Mouse (Mus musculus): ENCODE measurements around the gene Aftph.

Gene Aftph

DNA sequence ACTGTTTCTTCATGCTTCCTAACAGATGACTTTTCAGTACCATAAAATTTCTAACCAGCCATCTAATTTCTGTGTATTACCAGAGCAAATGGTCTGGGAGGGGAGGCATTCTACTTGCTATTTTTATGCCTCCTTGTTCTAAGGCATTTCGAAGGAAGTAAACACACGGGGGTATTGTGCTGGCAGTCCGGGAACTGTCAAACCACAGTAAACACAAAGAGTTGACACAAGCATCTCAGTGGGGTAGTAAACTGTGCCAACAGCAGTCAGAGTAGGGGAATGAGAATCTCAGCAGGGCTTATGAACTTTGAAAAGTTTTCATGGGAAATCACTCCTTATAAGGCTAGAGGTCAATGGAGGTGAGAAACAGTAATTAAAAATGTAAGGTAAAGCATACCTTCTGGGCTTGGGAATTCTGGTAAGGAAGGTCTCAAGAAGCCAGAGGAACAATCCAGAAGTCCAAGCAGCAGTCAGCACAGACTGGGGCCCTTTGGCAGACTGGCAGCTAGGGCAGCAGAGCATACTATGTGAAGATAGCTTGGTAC lies 7.8 kb downstream of the Aftph start:
- in situ Hi-C loops (cut with MboI; ENCODE audit: low sequenced_read_pairs) = no loop called here

DNA sequence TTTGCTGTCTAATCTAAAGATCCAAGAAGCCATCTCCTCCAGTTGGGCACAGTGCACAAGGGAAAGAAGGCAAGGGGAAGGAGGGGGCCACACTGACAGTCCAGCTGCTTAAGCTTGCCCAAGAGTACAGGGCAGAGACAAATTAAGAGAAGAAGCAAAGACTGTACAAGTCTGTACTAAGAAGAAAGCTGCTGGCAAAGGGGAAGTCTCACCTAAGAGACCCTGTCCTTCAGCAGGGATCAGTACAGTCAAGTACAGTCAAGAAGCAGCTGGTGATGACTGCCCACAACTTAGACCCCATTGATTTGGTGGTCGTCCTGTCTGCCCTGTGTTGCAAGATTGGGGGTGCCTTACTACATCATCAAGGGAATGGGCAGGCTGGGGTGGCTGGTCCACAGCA lies 12.0 kb downstream of the Aftph start:
- in situ Hi-C loops (cut with MboI; ENCODE audit: low sequenced_read_pairs) = no loop called here

DNA sequence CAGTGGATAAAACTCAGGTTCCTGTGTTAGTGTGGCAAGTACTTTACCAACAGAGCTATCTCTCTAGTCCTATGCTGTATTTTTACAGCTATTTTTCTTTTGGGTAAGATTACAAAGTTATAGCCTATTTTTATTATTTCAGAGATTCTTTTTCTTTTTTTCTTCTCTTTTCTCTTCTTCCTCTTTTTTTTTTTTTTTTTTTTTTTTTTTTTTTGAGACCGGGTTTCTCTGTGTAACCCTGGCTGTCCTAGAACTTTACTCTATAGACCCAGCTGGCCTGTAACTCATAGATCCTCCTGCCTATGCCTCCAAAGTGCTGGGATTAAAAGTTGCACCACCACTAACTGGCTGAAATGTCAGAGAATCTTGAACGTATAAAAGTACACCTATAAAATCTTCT lies 13.3 kb downstream of the Aftph start:
- in situ Hi-C loops (cut with MboI; ENCODE audit: low sequenced_read_pairs) = no loop called here

DNA sequence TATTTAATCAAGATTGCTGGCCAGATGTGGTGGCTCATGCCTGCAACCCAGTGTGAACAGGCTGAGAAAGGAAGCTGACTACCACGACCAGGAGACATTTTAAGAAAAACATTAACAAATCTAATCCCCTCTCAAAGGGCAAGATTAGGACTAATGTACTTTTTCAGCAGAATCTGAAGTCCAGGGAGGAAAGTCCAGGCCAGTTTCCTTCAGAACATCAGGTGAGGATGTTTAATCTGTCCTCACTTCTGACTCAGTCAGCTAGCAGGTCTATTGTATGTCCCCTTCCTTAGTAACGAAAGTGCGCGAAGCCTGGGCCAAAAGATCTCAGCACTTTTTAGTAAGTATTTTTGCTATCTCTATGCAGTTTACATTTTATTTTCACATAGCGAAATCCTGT lies 17.8 kb downstream of the Aftph start:
- in situ Hi-C loops (cut with MboI; ENCODE audit: low sequenced_read_pairs) = no loop called here

DNA sequence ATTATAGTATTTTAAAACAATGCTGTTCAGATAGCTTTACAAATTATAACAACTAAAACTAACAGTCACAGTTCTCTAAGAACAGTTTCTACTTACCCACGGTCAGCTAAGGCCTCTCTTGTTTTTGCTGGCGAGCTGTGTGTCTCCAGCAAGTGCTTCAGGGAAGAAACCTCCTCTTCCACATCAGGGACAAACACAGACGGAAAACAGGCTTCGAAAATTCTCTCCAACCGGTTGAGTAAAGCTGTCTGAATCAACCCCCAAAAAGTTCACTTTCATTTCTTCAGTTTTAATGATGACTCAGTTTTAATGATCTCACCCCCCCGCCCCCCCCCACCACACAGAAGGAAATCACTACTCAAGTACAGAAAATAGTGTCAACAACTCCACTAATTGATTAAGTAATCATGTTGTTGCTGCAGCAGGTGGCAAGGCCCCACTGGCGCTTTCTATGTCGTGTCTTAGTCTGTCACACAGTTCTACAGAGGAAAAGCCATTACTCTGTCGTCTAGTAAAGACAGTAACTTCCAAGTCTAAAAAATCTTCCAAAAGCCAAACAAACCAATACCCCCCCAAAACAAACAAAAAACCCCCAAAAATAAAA lies 29.2 kb downstream of the Aftph start:
- in situ Hi-C loops (cut with MboI; ENCODE audit: low sequenced_read_pairs) = no loop called here

DNA sequence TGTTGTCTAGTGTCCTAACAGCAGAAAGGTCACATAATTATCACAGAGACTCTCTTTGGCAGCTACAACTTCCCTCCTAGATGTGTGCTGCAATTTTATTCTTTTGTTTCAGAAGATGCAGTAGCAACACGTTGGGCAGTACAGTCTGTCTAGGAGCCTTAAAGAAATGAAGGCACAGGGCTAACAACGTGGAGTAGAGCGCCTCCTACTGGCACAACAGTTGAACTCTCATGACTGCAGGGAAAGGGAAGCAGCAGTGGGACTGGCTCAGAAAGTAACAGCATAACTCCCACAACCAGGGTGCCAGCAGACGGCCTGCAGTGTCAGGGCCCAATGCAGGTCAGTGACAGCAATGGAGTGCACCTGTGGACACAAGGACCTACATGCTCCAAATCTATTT lies 50.4 kb downstream of the Aftph start:
- in situ Hi-C loops (cut with MboI; ENCODE audit: low sequenced_read_pairs) = no loop called here

DNA sequence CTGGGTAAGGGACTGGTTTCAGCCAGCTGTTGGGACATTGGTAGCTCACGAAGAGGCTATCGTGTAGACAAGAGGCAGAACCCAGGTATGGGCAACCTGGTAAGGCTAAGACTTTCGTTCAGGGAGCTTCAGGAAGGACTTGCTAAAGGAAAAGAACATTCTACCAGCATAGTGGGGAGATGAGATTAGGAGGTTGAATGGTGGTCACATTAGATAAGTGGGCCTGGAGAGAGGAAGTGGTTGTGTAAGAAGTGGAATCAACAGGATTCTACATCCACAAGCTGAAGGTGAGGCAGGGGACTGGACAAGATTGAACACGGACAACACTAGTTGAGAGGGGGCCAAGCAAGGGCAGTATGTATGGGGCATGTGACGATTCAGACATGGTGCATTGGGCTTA lies 59.7 kb downstream of the Aftph start:
- in situ Hi-C loops (cut with MboI; ENCODE audit: low sequenced_read_pairs) = no loop called here

DNA sequence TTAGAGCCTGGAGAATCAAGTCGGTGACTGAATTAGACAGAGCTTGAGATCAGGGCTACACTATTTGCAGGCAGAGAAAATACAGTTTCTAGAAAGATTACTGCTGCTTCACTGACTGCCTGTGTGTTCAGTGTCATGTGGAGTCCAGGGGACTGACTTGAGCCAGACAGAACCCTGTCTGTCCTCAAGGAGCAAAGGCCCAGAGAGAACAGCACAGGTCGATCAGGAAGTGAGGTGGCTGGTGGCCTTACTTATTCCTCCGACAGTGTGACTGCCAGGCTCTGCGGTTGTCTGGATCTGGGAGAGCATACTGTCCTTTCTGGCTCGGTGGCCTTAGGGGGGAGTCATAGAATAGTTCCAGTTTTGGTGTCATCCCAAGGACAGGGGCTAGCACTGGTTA lies 60.6 kb downstream of the Aftph start:
- in situ Hi-C loops (cut with MboI; ENCODE audit: low sequenced_read_pairs) = no loop called here

DNA sequence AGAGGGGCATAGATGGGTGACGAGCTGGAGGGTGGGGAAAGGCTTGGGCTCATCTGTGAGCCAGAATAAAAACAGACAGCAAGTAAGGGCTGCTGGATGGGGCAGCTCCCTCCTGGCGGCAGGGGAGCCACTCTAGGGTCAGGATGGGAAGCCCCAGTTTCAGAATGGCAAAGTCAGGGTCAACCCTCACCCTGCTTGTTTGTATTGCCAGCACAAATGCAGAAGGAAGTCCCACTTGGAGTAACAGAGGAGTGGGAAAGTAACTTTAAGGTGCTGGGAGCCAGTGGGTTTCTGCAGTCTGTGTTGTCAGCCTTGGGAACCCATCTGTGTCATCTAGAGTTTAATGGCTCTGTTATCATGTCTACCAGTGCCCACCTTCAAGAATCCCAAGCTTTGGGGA lies 62.0 kb downstream of the Aftph start:
- in situ Hi-C loops (cut with MboI; ENCODE audit: low sequenced_read_pairs) = no loop called here

DNA sequence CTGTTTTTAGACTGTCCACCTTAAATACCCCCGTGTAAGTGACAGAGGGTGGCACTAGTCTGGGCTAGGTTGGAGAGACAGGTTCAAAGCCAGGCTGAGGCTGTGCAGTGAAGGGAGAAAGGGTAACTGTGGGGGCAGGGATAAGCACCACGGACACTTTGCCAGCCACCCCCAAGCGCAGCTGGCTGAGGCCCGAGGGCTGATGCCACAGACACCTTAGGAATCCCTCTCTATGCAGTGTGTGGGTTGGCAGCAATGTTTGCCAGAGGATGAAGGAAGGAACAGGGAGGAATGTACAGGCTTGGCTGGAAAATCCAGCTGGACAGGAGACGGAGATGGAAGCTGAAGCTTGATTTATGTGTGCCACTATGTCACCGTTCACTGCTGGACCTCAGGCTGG lies 68.9 kb downstream of the Aftph start:
- in situ Hi-C loops (cut with MboI; ENCODE audit: low sequenced_read_pairs) = no loop called here

DNA sequence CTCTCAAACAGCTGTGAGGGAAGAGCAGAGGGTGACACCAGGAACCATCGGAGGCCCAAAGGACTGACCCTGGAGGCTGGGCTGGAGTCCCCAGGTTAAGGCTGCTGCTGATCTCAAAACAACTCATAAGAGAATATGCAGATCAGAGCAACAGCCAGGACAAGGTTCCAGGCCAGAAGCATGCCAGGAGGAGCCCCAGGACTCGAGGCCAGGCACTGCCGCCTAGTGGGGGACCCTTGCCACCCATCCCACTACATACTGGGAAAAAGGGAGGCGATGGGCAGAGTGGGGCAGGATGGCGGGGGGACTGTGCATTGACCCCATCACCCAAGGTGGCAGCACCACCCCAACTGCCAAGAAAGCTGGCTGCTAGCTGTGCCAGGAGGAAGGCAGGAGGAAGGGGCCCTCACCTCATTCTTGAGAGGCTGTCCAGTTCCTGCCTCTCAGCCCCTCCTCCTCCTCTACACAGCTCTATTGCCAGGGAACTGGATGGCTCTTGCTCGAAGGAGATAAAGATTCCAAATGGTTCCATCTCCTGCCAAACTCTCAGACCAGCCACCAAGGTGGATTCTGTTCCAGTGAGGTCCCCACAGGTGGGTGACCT lies 69.5 kb downstream of the Aftph start:
- in situ Hi-C loops (cut with MboI; ENCODE audit: low sequenced_read_pairs) = no loop called here

DNA sequence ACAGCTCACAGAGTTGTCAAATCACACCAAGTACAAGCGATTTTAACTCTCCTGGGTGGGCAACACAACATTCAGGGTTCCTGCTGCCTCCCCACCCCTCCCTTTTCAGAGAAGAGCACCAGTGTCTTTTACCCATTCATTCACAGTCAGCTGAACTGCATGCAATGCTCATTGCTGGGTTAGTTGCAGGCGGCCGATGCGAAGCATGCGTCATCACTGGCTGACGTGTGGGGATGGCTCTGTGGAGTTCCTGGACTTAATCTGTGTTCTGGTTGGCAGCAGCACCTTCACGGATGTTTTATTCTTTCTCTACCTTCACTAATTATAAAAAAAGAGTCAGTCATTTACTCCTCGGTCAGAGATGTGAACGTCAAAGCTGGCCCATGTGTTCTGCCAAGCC lies 76.5 kb downstream of the Aftph start:
- in situ Hi-C loops (cut with MboI; ENCODE audit: low sequenced_read_pairs) = no loop called here

DNA sequence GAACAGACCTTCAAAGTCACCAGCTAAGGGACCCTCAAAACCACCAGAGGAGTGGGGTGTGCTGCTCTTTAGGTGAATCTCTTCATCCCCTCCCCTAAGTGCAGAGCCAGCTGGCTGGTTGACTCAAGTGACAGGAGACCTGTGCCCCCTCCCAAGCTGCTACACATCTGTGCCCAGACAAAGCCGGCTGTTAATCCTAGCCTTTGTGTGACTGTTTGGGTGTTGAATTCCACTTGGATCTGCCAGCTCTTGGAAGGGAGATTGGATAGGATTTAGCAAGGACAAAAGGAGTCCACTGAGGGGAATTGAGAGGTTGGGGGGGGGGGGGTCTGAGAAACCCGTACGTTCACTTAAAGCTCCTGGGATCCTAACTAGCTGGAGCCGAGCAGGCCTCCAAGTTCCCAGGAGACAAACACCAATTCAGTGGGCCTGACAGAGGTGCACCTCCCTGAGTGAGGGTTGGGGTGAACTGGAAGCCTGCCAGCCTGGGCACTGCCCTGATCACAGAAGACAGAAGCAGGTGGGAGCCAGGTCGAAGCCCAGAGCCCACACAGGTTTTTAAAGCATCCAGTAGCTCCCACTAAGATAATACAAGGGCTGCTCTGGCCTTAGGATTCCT lies 77.7 kb downstream of the Aftph start:
- in situ Hi-C loops (cut with MboI; ENCODE audit: low sequenced_read_pairs) = no loop called here

DNA sequence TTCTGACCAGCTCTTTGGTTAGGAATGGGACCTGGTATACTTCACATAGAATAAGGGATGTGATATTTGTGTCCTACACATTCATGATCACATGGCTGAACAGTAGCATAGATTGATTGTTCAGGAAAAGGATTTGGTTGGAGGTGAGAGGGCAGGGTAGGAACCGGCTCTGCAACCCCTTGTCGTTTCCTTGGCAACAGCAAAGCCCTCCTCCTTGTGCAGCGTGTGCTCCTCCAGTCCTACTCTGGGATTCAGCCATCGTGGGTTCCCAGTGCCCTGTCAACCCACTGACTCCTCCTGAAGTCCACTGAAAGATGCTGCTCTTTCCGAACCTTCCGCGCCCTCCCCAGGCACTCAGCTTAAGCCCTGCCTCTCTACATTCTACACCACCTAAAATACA lies 78.6 kb downstream of the Aftph start:
- in situ Hi-C loops (cut with MboI; ENCODE audit: low sequenced_read_pairs) = no loop called here

DNA sequence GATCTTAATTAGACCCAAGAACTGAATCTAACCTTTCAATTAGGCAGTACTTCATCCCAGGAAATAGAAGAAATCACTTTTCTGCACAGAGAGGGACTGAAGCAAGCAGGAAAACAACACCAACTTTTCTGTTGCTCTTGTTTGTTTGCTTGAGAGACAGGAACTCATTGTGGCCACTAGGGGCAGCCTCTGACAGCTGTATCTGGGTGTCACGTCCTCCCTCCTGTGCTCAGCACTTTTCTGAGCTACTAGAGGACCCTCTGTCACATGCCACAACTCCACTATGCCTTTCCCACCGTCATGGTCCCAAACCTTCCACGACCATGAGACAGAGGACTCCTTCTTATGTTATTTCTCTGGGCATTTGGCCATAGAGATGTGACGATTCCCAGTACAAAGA lies 79.7 kb downstream of the Aftph start:
- in situ Hi-C loops (cut with MboI; ENCODE audit: low sequenced_read_pairs) = no loop called here

DNA sequence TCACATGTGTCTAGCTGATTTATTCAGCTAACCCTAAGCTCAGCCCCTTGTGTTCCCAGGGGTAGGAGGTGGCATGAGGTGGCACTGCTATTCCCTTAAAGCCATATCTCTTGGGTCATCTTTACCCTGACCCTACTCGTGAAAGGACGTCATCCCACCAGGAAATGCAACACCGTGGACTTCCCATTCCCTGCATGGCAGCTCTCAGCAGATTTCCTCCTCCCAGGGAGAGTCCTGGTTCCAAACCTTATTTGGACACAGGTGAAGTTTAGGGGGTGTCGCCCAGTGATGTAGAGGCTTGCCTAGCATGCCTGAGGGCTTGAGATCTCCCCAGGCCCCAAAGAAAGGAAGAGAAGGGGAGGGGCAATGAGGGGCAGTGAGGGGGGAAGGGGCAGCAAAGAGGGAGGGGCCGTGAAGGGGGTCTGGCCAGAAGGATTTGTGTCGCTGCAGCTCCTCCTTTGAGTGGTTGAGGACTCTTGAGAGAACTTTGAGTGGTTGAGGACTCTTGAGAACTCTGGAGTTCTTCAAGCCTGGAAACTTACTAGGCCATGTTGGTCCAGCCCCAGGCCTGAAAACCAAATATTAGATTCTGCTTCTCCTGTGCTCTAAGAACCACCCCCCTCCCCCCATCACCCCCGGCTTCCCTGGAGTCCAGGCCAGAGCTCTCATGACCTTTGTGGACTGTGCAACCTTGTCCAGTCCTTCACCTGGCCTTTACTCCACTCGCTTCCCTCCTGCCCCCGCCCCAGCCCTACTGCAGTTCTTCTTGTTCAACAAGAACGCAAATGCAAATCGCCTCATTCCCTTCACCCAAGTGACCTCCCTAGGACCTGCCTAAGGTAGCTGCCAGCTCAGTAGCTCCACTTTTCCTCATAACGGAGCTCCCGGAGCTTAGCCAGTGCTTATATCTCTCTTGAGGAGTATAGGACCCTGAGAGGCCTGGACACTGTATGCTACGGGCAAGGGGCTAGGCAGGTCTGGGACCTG lies 81.0 kb downstream of the Aftph start:
- in situ Hi-C loops (cut with MboI; ENCODE audit: low sequenced_read_pairs) = no loop called here

DNA sequence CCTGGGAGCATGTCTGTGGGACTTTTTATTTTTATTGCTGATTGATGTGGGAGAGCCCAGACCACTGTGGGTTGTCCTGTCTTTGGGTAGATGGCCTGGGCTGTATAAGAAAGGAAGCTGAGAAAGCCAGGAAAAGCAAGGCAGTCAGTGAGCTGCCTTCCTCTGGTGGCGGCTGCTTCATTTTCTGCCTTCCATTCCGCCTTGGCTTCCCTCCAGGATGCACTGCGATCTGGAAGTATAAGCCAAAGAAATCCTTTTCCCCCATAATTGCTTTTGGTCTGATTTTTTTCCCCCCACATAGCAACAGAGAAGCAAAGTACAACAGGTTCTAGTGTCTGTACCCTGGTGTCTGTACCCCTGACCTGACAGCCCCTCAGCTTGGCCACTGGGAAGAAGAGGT lies 82.3 kb downstream of the Aftph start:
- in situ Hi-C loops (cut with MboI; ENCODE audit: low sequenced_read_pairs) = no loop called here

DNA sequence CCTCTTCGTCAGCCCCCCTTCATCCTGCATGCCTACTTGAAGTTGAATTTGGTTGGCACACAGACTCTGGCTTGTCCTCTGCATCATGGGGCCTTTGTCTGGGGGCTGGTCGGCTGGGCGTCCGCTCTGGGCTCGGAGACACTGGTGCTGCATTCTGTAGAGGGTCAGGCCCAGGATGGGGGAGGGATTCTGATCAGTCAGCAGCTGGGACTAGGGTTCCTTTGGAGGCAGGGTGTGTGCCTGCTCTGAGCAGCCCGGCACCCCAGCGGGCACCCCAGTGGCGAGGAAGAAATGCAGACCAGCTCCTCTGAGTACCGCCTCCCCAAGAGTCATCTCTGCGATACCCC lies 84.7 kb downstream of the Aftph start:
- in situ Hi-C loops (cut with MboI; ENCODE audit: low sequenced_read_pairs) = no loop called here

DNA sequence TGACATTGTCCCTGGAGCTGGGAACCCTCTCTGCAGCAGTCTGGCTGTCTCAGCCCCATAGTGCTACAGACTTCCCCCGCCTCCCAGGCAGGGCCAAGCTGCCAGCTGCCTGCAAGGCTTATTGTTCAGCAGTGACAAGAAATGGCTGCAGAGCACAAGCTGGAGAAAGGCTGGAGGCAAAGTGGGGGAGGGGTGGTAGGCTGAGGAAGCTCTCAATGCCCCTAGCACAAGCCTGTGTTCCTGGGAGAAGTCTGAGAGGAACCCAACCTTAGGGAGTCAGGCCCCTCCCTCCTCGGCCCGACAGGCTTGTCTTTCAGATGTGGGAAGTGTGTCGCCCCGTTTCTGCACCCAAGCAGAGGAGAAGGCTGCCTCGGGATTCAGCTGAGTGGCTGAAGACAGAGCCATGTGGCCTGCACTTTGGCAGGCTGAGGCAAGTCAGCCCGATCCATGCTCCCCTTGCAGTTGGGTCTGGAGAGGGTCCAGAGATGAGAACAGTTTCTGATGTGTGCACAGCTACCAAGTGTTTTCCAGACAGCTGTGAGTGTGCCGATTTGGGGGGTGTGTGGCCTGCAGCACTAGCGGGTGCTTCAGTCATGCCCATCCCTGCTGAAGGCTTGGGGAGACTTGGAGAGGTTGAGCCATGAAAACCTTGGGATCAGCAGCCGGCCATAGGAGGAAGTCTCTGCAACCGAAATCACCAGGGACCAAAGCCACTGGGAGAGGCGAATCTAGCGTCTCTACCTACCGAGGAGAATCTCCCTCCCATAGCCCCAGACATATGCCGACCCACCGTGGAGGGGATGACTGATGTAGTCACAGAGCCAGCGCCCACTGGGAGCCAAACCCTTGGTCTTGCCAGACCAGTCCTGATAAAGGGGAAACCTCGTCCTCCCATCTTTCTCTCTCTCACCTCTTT lies 85.3 kb downstream of the Aftph start:
- in situ Hi-C loops (cut with MboI; ENCODE audit: low sequenced_read_pairs) = no loop called here

DNA sequence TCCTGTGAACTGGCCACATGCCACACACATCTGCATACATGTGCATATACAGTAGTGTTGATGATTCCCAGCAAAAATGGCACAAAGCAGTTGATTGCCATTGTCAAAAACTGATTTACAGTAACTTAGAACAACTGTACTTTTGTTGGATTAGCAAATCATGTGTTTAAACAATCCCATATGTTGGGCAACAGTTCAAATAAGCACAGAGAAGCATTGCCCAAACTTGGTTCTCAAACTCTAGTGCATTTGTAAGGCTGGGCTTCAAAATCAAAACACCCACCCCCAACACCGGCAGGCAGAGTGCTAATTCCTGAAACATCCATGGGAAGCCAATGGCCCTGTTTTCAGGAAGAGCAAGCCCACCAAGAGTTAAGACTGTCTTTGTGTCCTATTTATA lies 90.2 kb downstream of the Aftph start:
- in situ Hi-C loops (cut with MboI; ENCODE audit: low sequenced_read_pairs) = no loop called here
